13 mouse cellular contexts compared by ENCODE assay signal in the genomic region with DNA sequence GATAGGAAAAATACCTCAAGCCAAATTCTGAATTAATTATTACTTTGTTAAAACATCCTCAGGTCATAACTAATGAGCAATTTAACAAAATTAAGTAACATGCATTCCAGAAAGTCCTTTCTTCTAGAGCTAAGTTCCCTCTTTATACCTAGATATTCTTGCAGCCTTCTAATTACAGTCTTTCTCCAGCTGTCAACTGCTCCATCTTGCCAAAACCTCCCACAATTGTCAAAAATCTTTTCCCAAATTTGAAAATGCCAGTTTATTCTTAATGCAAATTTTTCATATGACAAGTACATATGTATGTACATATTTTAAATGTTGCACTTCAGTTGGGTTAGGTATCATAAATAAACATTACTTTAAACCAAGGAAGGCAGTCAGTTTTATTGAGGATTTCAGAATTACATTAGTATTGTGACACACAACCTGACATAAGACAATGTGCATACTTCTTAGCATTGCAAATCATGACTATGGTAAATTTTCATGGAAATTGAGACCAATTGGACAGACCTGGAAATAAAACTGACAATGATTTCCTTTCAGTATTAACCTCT.
"Had no signal": no experiment of that assay in that cellular context is flagged by ENCODE, and none has a peak within 500 bp of the region (broad histone marks: within the 10 kb centered on the region; RNA-seq: fewer than 3 reads in every experiment).

No protein-coding gene starts in this region.

- H3K4me2 ChIP-seq: liver, embryonic 11.5 days; liver, embryonic 15.5 days; midbrain, embryonic 13.5 days; stomach, embryonic 15.5 days had no signal

- H3K4me1 ChIP-seq: limb, embryonic 10.5 days; liver, embryonic 15.5 days; midbrain, embryonic 13.5 days; stomach, embryonic 15.5 days had no signal

- H3K27ac ChIP-seq: layer of hippocampus, adult 2 months; limb, embryonic 10.5 days; liver, embryonic 15.5 days; midbrain, embryonic 13.5 days; stomach, embryonic 15.5 days had no signal

- H3K9ac ChIP-seq: liver, embryonic 15.5 days; midbrain, embryonic 13.5 days; stomach, embryonic 15.5 days had no signal

- H3K9me3 ChIP-seq: limb, embryonic 10.5 days; liver, embryonic 15.5 days; midbrain, embryonic 13.5 days; stomach, embryonic 15.5 days had no signal

- H3K27me3 ChIP-seq: liver, embryonic 15.5 days; midbrain, embryonic 13.5 days; stomach, embryonic 15.5 days had no signal

- ATAC-seq: lung, postnatal 0 days; midbrain, embryonic 13.5 days had no signal

- H3K4me3 ChIP-seq: layer of hippocampus, adult 2 months; limb, embryonic 10.5 days; liver, embryonic 15.5 days; midbrain, embryonic 13.5 days; stomach, embryonic 15.5 days had no signal

- H3K36me3 ChIP-seq: limb, embryonic 10.5 days; liver, embryonic 15.5 days; midbrain, embryonic 13.5 days; stomach, embryonic 15.5 days had no signal

- DNase-seq: kidney, postnatal 10 days; kidney, postnatal 4 days; lung, adult 2 months; lung, postnatal 36 days; thymus, adult 2 months; thymus, postnatal 25 days had no signal
